Mouse (Mus musculus) lung, postnatal 0 days (tissue): Measurements from ENCODE around the gene Fam166a.

ENCODE experiments used
- CTCF ChIP-seq: IDR thresholded peaks from 2 replicates; pipeline ENCODE4 v1.5.1; 2016; ENCODE audit warnings: antibody characterized with exemption, mild to moderate bottlenecking
- EP300 ChIP-seq: IDR thresholded peaks from 2 replicates; pipeline ENCODE4 v1.6.1; 2016; ENCODE audit warnings: antibody characterized with exemption, mild to moderate bottlenecking, control low read depth

GRCm38 (mm10) chr2:25200631-25201030, 17.9 kb upstream of the Fam166a start:
- TF ChIP-seq CTCF (no peak), EP300 (no peak)
